Mouse (Mus musculus): ENCODE data around the gene 2210408I21Rik.

DNA sequence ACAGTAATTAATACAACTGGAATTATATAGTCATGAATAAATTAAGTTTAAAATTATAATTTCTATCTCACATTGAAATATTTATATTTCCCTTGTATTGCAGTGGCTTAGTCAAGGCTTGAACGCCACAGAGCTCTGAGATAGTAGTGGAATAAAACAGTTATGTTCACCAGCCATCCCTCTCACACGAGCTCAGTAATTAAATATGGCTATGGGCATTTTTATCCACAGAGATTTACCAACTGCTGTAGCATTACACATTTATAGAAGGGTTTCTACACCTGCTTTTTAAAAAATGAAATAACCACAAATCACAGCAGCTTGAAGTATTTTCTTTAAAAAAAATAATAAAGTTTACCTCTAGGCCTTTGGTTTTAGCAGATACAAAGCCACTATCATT is 261.0 kb downstream of the 2210408I21Rik start:
- no peak for TF ChIP-seq MAX (IDR thresholded peaks at IDR 0.05; ENCODE audit: low read length)
- TF ChIP-seq CHD2 (IDR thresholded peaks at IDR 0.05; ENCODE audit: low read length): no peak
- no peak for TF ChIP-seq CTCF (IDR thresholded peaks at IDR 0.05 in 2 of 3, conservative IDR thresholded peaks at IDR 0.05 in 1 of 3; ENCODE audit: control insufficient read depth in 1 of 3, insufficient read depth in 1 of 3, low read depth in 2 of 3, low read length in 3 of 3, poor library complexity in 1 of 3, severe bottlenecking in 1 of 3)
- TF ChIP-seq UBTF (IDR thresholded peaks at IDR 0.05; ENCODE audit: borderline replicate concordance, insufficient read depth, low read depth, low read length): no peak
- TF ChIP-seq POLR2A (IDR thresholded peaks at IDR 0.05; ENCODE audit: control insufficient read depth in 1 of 2, insufficient read depth in 1 of 2, low read depth in 1 of 2, low read length in 2 of 2, poor library complexity in 1 of 2): no peak
- TF ChIP-seq GATA1 (IDR thresholded peaks at IDR 0.05; ENCODE audit: low read depth, low read length): no peak
- no peak for TF ChIP-seq MAZ (IDR thresholded peaks at IDR 0.05; ENCODE audit: low read depth, low read length)
- TF ChIP-seq KAT2A (conservative IDR thresholded peaks at IDR 0.05; ENCODE audit: low read depth, low read length): no peak
- no peak for TF ChIP-seq MXI1 (IDR thresholded peaks at IDR 0.05; ENCODE audit: low read depth, low read length)
- no peak for TF ChIP-seq USF1 (IDR thresholded peaks at IDR 0.05; ENCODE audit: low read depth, low read length)
- TF ChIP-seq EP300 (IDR thresholded peaks at IDR 0.05; ENCODE audit: low read depth in 1 of 2, low read length in 2 of 2): no peak
- no peak for TF ChIP-seq TAL1 (IDR thresholded peaks at IDR 0.05; ENCODE audit: low read length)

Data from MEL (cell line).